Mouse (Mus musculus) testis, adult 2 months (tissue): Measurements from ENCODE around the gene Chrm3.

Experiments
- CTCF ChIP-seq: fragments of 200-500 bp; IDR thresholded peaks from 2 replicates; pipeline ENCODE4 v1.5.1; 2012; ENCODE audit warnings: low read depth, mild to moderate bottlenecking, inconsistent platforms, low read length, moderate library complexity; ENCODE audit not compliant: control insufficient read depth, insufficient read depth, insufficient replicate concordance
- POLR2A ChIP-seq: fragments of 200-500 bp; IDR thresholded peaks from 2 replicates; pipeline ENCODE4 v1.6.1; 2012; ENCODE audit warnings: low read depth, mild to moderate bottlenecking, inconsistent platforms, low read length, moderate library complexity; ENCODE audit not compliant: control insufficient read depth

DNA sequence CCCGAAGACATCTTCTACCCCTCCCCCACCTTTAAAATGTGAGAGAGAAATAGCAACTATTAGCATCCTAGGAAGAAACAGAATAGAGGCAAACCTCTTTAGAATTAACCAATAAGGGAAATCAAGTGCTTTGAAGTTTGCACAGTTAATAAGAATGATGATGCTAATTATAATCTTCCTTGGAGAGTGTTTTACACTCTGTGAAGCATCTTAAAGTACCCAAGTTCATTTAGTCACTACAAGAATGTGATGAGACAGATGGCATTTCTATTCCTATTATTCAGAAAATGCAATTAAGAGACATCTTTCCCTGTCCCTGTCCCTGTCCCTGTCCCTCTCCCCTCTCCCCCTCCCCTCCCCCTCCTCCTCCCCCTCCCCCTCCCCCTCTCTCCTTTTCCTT, 382.9 kb downstream of the Chrm3 start:
- TF ChIP-seq POLR2A (no peak), CTCF (no peak)
